Mouse (Mus musculus): ENCODE measurements around the gene Lrch1. TPM values are rescaled to one million over a fixed set of nuclear protein-coding genes. Genes with fewer than 3 reads are reported as not detected.

Lrch1 gene
- polyA plus RNA-seq, 1 experiment = 8.4 TPM

GRCm38 (mm10) chr14:74933960-74934710 lies 13.5 kb downstream of the Lrch1 start:
- DNase-seq = peak; percentile 25
- no peak overlapping the region for H3K27ac ChIP-seq (ENCODE audit: insufficient read depth, low read depth, low read length)
- H3K36me3 ChIP-seq (ENCODE audit: control insufficient read depth, insufficient read depth, low read length) = no peaks in the 10 kb centered on the region
- TF ChIP-seq CTCF (conservative IDR thresholded peaks at IDR 0.05; ENCODE audit: insufficient read depth, insufficient read length, low read depth, low read length) (no peak), POLR2A (IDR thresholded peaks at IDR 0.05; ENCODE audit: low read depth, low read length) (no peak)
- H3K4me1 ChIP-seq (ENCODE audit: control insufficient read depth, insufficient read depth, low read length) = 0 out of 2 replicates have a peak, but pooled peaks cover 2% of the 10 kb centered on the region
- 56% methylated on average over 14 of the region's 14 CpGs for WGBS
- no peaks in the 10 kb centered on the region for H3K27me3 ChIP-seq (replicated peaks; ENCODE audit: control insufficient read depth, insufficient read depth, low read length)
- no peak overlapping the region for H3K4me3 ChIP-seq (ENCODE audit: insufficient read depth, low read depth, low read length)

GRCm38 (mm10) chr14:74929739-74930138 lies 17.9 kb downstream of the Lrch1 start:
- DNase-seq = no peak
- no peaks in the 10 kb centered on the region for H3K36me3 ChIP-seq (ENCODE audit: control insufficient read depth, insufficient read depth, low read length)
- H3K27me3 ChIP-seq (replicated peaks; ENCODE audit: control insufficient read depth, insufficient read depth, low read length) = no peaks in the 10 kb centered on the region
- 80% methylated on average over 2 of the region's 2 CpGs for WGBS
- H3K4me3 ChIP-seq (ENCODE audit: insufficient read depth, low read depth, low read length) = no peak overlapping the region
- H3K27ac ChIP-seq (ENCODE audit: insufficient read depth, low read depth, low read length) = no peak overlapping the region
- 0 out of 2 replicates have a peak, but pooled peaks cover 2% of the 10 kb centered on the region for H3K4me1 ChIP-seq (ENCODE audit: control insufficient read depth, insufficient read depth, low read length)
- TF ChIP-seq POLR2A (IDR thresholded peaks at IDR 0.05; ENCODE audit: low read depth, low read length) = no peak
- TF ChIP-seq CTCF (conservative IDR thresholded peaks at IDR 0.05; ENCODE audit: insufficient read depth, insufficient read length, low read depth, low read length) = no peak

- WGBS = 89% methylated on average over 8 of the region's 8 CpGs
- no peak overlapping the region for H3K4me3 ChIP-seq (ENCODE audit: insufficient read depth, low read depth, low read length)
- no peaks in the 10 kb centered on the region for H3K36me3 ChIP-seq (ENCODE audit: control insufficient read depth, insufficient read depth, low read length)
- no peak for DNase-seq
- peaks cover 4% of the 10 kb centered on the region; the same call in 1 of the 2 replicates for H3K4me1 ChIP-seq (ENCODE audit: control insufficient read depth, insufficient read depth, low read length)
- H3K27ac ChIP-seq (ENCODE audit: insufficient read depth, low read depth, low read length) = no peak overlapping the region
- TF ChIP-seq CTCF (conservative IDR thresholded peaks at IDR 0.05; ENCODE audit: insufficient read depth, insufficient read length, low read depth, low read length) (no peak), POLR2A (IDR thresholded peaks at IDR 0.05; ENCODE audit: low read depth, low read length) (no peak)
- H3K27me3 ChIP-seq (replicated peaks; ENCODE audit: control insufficient read depth, insufficient read depth, low read length) = no peaks in the 10 kb centered on the region
Measured at GRCm38 (mm10) chr14:74928809-74929432, 18.8 kb downstream of the Lrch1 start.

- WGBS = 59% methylated on average over 11 of the region's 11 CpGs
- H3K36me3 ChIP-seq (ENCODE audit: control insufficient read depth, insufficient read depth, low read length) = no peaks in the 10 kb centered on the region
- no peak for DNase-seq
- no peaks in the 10 kb centered on the region for H3K27me3 ChIP-seq (replicated peaks; ENCODE audit: control insufficient read depth, insufficient read depth, low read length)
- no peak overlapping the region for H3K27ac ChIP-seq (ENCODE audit: insufficient read depth, low read depth, low read length)
- H3K4me1 ChIP-seq (ENCODE audit: control insufficient read depth, insufficient read depth, low read length) = peaks cover 6% of the 10 kb centered on the region; the same call in 1 of the 2 replicates
- no peak overlapping the region for H3K4me3 ChIP-seq (ENCODE audit: insufficient read depth, low read depth, low read length)
- no peak for TF ChIP-seq CTCF (conservative IDR thresholded peaks at IDR 0.05; ENCODE audit: insufficient read depth, insufficient read length, low read depth, low read length)
- no peak for TF ChIP-seq POLR2A (IDR thresholded peaks at IDR 0.05; ENCODE audit: low read depth, low read length)
Measured at GRCm38 (mm10) chr14:74926899-74927571, 20.6 kb downstream of the Lrch1 start.

GRCm38 (mm10) chr14:74925951-74926517 lies 21.6 kb downstream of the Lrch1 start:
- no peaks in the 10 kb centered on the region for H3K27me3 ChIP-seq (replicated peaks; ENCODE audit: control insufficient read depth, insufficient read depth, low read length)
- TF ChIP-seq POLR2A (IDR thresholded peaks at IDR 0.05; ENCODE audit: low read depth, low read length) (no peak), CTCF (conservative IDR thresholded peaks at IDR 0.05; ENCODE audit: insufficient read depth, insufficient read length, low read depth, low read length) (no peak)
- WGBS = 61% methylated on average over 9 of the region's 9 CpGs
- peak; percentile 46 for DNase-seq
- H3K27ac ChIP-seq (ENCODE audit: insufficient read depth, low read depth, low read length) = no peak overlapping the region
- H3K4me1 ChIP-seq (ENCODE audit: control insufficient read depth, insufficient read depth, low read length) = peaks cover 6% of the 10 kb centered on the region; the same call in 1 of the 2 replicates
- H3K36me3 ChIP-seq (ENCODE audit: control insufficient read depth, insufficient read depth, low read length) = no peaks in the 10 kb centered on the region
- no peak overlapping the region for H3K4me3 ChIP-seq (ENCODE audit: insufficient read depth, low read depth, low read length)

- Histone ChIP-seq H3K36me3 (ENCODE audit: control insufficient read depth, insufficient read depth, low read length) (no peaks in the 10 kb centered on the region), H3K27me3 (replicated peaks; ENCODE audit: control insufficient read depth, insufficient read depth, low read length) (no peaks in the 10 kb centered on the region), H3K4me3 (ENCODE audit: insufficient read depth, low read depth, low read length) (no peak overlapping the region), H3K27ac (ENCODE audit: insufficient read depth, low read depth, low read length) (no peak overlapping the region), H3K4me1 (ENCODE audit: control insufficient read depth, insufficient read depth, low read length) (peaks cover 6% of the 10 kb centered on the region; the same call in 1 of the 2 replicates)
- no peak for TF ChIP-seq POLR2A (IDR thresholded peaks at IDR 0.05; ENCODE audit: low read depth, low read length)
- TF ChIP-seq CTCF (conservative IDR thresholded peaks at IDR 0.05; ENCODE audit: insufficient read depth, insufficient read length, low read depth, low read length) = no peak
- 67% methylated on average over 3 of the region's 3 CpGs for WGBS
- DNase-seq = peak; percentile 37
Measured at GRCm38 (mm10) chr14:74924521-74924920, 23.2 kb downstream of the Lrch1 start.
